In the genomic region with DNA sequence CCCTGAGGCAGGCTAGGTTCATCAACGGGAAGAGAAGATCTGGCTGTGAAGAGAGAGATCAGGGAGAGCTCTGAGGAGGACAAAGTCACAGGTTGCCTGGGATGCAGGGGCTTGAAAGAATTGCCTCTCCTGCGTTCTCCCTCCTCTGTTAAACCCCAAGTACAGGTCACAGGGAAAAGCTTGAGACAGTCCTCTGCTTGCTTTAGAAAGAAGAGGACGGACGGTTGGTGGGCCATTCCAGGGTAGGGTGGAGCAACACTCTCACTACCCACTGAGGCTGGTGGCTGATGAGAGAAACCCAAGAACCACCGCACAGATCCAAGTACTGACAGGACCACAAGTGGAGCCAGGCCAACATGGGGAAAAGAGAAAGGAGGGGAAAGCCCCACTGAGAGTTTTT, we compare ENCODE assay signal across 31 mouse cellular contexts. TPM values are rescaled to one million over a fixed set of nuclear protein-coding genes. Genes with fewer than 3 reads are reported as not detected.
"Had no signal": no experiment of that assay in that cellular context is flagged by ENCODE, and none has a peak within 500 bp of the region (broad histone marks: within the 10 kb centered on the region; RNA-seq: fewer than 3 reads in every experiment).

A gene (plus strand): TSS at position 301 of the 400 bp plus-strand sequence.

- H3K27me3 ChIP-seq: embryonic facial prominence, embryonic 12.5 days; embryonic facial prominence, embryonic 15.5 days; forebrain, embryonic 12.5 days; forebrain, embryonic 13.5 days had no signal

- H3K36me3 ChIP-seq: embryonic facial prominence, embryonic 12.5 days; embryonic facial prominence, embryonic 15.5 days; forebrain, embryonic 10.5 days; forebrain, embryonic 12.5 days; forebrain, embryonic 15.5 days had no signal

- ATAC-seq: forebrain, embryonic 13.5 days; forebrain, embryonic 14.5 days; forebrain, embryonic 15.5 days; forebrain, embryonic 16.5 days; forebrain, postnatal 0 days had no signal

- H3K4me2 ChIP-seq: embryonic facial prominence, embryonic 12.5 days; embryonic facial prominence, embryonic 15.5 days; forebrain, embryonic 12.5 days; forebrain, embryonic 13.5 days; forebrain, embryonic 15.5 days had no signal

- H3K27ac ChIP-seq: embryonic facial prominence, embryonic 12.5 days; embryonic facial prominence, embryonic 15.5 days; forebrain, embryonic 10.5 days; forebrain, embryonic 12.5 days; forebrain, embryonic 13.5 days; forebrain, embryonic 15.5 days; gastrocnemius, adult 2 months; heart, adult 2 months had no signal

- H3K9ac ChIP-seq: embryonic facial prominence, embryonic 12.5 days; embryonic facial prominence, embryonic 15.5 days; forebrain, embryonic 12.5 days; forebrain, embryonic 13.5 days; forebrain, embryonic 15.5 days; forebrain, postnatal 0 days had no signal

- H3K4me3 ChIP-seq: embryonic facial prominence, embryonic 12.5 days; embryonic facial prominence, embryonic 15.5 days; erythroblast, embryonic 14.5 days; forebrain, embryonic 10.5 days; forebrain, embryonic 12.5 days; forebrain, embryonic 13.5 days; forebrain, embryonic 15.5 days; gastrocnemius, adult 2 months; heart, adult 2 months had no signal

- H3K9me3 ChIP-seq: embryonic facial prominence, embryonic 12.5 days; embryonic facial prominence, embryonic 15.5 days; forebrain, embryonic 10.5 days; forebrain, embryonic 12.5 days; forebrain, embryonic 13.5 days; forebrain, embryonic 15.5 days had no signal

- H3K4me1 ChIP-seq: forebrain, embryonic 13.5 days had no signal

- DNase-seq: cerebellum, adult 2 months; cerebellum, adult 8-10 months; cerebellum, adult 9-10 months; cerebellum, adult 9-11 months; cerebellum, postnatal 10 days; cerebellum, postnatal 14 days; cerebellum, postnatal 25 days; cerebellum, postnatal 36 days; embryo, embryonic 11 days; forebrain, postnatal 0 days; gastrocnemius, adult 2 months; gastrocnemius, postnatal 10 days; gastrocnemius, postnatal 14 days; gastrocnemius, postnatal 25 days; gastrocnemius, postnatal 36 days; heart, adult 11 months; heart, adult 18-20 months; heart, adult 2 months had no signal

RNA-seq across cellular contexts. Expression of the gene that starts here (rescaled TPM):
- total RNA-seq: common myeloid progenitor, adult 5-6 weeks; forebrain, postnatal 0 days; granulocyte monocyte progenitor cell, adult 5-6 weeks had no signal
- polyA plus RNA-seq: embryonic facial prominence, embryonic 11.5 days; erythroblast, embryonic 14.5 days; forebrain, embryonic 10.5 days; forebrain, embryonic 11.5 days; forebrain, embryonic 12.5 days; forebrain, embryonic 13.5 days; forebrain, embryonic 14.5 days; forebrain, embryonic 15.5 days; forebrain, embryonic 16.5 days; forebrain, postnatal 0 days had no signal
